Mouse (Mus musculus): ENCODE data around the gene Zfp866. TPM values are rescaled to one million over a fixed set of nuclear protein-coding genes. Genes with fewer than 3 reads are reported as not detected.

The Zfp866 gene
- polyA plus RNA-seq, 1 experiment from 2014 or later = 30.6 TPM

DNA sequence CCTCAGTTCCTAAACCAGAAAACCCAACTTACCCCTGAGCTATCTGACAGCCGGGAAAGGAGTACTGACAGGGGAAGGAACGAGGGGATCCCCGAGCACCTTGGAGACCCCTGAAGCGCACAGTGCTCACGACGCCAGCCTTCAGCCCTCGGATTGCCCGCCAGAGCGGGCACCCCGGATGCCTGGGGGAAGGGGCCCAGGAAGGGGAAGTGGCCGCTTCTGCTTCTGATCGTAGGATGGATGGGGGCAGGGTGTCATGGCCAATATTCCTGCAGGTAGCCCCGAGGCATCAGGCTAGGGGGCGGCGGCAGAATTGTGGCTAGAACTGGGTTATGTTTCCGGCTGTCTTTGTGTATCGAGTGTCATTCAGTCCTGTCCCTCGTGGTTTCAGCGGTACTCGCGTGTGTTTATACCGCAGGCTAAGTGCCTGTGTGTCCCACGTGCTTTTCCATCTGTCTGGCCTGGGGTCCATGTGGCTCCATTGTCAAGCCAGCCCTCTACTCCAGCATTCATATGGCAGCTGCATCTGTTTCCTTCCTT is 18.0 kb upstream of the Zfp866 start:
- Histone ChIP-seq H3K27me3 (no peaks in the 10 kb centered on the region), H3K27ac (replicated peaks) (0 out of 2 replicates have a peak overlapping the region, but pooled peaks have one; percentile 28), H3K4me1 (peaks cover 13% of the 10 kb centered on the region), H3K4me3 (replicated peaks) (peak overlapping the region; percentile 54), H3K9ac (peak overlapping the region; percentile 15), H3K4me2 (replicated peaks) (peak overlapping the region; percentile 78), H3K36me3 (peaks cover 55% of the 10 kb centered on the region), H3K9me3 (replicated peaks) (no peaks in the 10 kb centered on the region)
- peak; percentile 46; the same call in 1 of the 2 replicates for ATAC-seq (ENCODE audit: insufficient number of reproducible peaks, low FRiP score, low TSS enrichment, low read depth)
- WGBS = 0% methylated on average over 23 of the region's 23 CpGs

DNA sequence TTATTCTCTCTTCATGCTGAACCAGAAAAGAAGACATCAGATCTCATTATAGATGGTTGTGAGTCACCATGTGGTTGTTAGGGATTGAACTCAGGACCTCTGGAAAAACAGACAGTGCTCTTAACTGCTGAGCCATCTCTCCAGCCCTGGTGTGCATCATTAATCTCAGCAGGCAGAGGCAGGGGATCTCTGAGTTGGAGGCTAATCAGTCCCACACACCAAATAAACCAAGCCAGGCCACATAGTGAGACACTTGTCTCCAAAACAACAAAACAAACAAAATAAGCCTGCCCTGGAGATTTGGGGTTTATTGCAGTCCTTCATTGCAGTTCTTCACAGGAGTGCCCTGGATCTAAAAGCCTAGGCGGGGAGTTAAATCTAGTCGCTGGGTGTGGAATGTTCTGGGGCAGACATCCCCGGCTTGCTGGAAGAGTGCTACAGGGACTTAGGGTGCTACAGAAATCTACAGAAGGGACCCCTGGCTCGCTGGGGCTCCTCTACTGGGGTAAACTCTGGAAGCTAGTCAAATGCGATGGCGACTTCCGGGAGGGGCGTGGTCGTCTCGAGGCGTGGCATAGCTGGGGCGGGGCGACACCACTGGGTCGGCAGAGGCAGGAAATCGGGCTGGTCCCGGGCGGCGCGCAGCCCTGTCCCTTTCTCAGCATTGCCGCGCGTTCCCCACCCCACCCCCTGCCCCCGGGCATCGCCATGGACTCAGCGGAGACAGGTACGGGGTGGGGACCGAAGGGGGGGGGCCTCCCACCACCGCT is 17.3 kb upstream of the Zfp866 start, which contains the start of gene Gmip:
Gene Gmip (plus strand): TSS at position 586 of the 770 bp plus-strand sequence.
- Histone ChIP-seq H3K9ac (peak within 1 kb of the TSS; percentile 15), H3K4me3 (replicated peaks) (peak within 1 kb of the TSS; percentile 54), H3K9me3 (replicated peaks) (no peaks in the 10 kb centered on the region), H3K27me3 (no peaks in the 10 kb centered on the region), H3K4me2 (replicated peaks) (peak within 1 kb of the TSS; percentile 78), H3K36me3 (peaks cover 57% of the 10 kb centered on the region), H3K4me1 (peaks cover 13% of the 10 kb centered on the region), H3K27ac (replicated peaks) (0 out of 2 replicates have a peak within 1 kb of the TSS, but pooled peaks have one; percentile 30)
- peak; percentile 61; the same call in 1 of the 2 replicates for ATAC-seq (ENCODE audit: insufficient number of reproducible peaks, low FRiP score, low TSS enrichment, low read depth)
- 5% methylated on average over 28 of the region's 28 CpGs for WGBS

DNA sequence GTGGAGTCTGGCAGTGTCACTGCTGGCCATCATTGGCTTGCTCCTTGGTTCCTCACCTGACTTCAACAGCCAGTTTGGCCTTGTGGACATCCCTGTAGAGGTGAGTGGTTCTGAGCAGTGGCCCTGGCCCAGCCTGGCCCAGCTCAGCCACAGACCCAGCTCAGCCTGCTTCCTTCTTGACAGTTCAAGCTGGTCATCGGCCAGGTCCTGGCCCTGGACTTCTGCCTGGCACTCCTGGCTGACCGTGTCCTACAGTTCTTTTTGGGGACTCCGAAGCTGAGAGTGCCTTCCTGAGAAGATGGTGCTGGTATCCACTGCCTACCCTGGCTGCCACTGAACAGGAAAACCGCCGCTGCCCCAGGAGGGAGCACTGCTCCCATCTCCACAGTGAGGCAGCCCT is 16.3 kb upstream of the Zfp866 start:
- peaks cover 67% of the 10 kb centered on the region for H3K36me3 ChIP-seq
- no peak for ATAC-seq (ENCODE audit: insufficient number of reproducible peaks, low FRiP score, low TSS enrichment, low read depth)
- no peak overlapping the region for H3K4me3 ChIP-seq (replicated peaks)
- H3K4me2 ChIP-seq (replicated peaks) = no peak overlapping the region
- 94% methylated on average over 5 of the region's 5 CpGs for WGBS
- no peaks in the 10 kb centered on the region for H3K9me3 ChIP-seq (replicated peaks)
- no peak overlapping the region for H3K27ac ChIP-seq (replicated peaks)
- no peak overlapping the region for H3K9ac ChIP-seq
- H3K4me1 ChIP-seq = peaks cover 13% of the 10 kb centered on the region
- H3K27me3 ChIP-seq = no peaks in the 10 kb centered on the region

DNA sequence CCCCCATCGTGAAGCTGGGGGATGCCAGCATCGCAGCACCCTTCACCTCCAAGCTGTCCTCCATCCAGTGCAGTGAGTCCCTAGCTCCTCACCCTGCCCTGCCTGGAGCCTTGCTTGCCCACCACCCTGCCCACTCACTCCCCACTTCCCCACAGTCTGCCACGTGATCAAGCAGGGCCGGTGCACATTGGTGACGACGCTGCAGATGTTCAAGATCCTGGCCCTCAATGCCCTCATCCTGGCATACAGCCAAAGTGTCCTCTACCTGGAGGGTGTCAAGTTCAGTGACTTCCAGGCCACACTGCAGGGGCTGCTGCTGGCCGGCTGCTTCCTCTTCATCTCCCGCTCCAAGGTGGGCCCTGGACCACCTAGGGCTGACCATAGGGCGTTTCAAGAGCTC is 14.5 kb upstream of the Zfp866 start:
- H3K36me3 ChIP-seq = peaks cover 72% of the 10 kb centered on the region
- no peak for ATAC-seq (ENCODE audit: insufficient number of reproducible peaks, low FRiP score, low TSS enrichment, low read depth)
- H3K4me3 ChIP-seq (replicated peaks) = no peak overlapping the region
- no peak overlapping the region for H3K4me2 ChIP-seq (replicated peaks)
- H3K4me1 ChIP-seq = peaks cover 13% of the 10 kb centered on the region
- H3K27ac ChIP-seq (replicated peaks) = no peak overlapping the region
- no peaks in the 10 kb centered on the region for H3K9me3 ChIP-seq (replicated peaks)
- H3K9ac ChIP-seq = no peak overlapping the region
- no peaks in the 10 kb centered on the region for H3K27me3 ChIP-seq
- WGBS = 92% methylated on average over 9 of the region's 9 CpGs

DNA sequence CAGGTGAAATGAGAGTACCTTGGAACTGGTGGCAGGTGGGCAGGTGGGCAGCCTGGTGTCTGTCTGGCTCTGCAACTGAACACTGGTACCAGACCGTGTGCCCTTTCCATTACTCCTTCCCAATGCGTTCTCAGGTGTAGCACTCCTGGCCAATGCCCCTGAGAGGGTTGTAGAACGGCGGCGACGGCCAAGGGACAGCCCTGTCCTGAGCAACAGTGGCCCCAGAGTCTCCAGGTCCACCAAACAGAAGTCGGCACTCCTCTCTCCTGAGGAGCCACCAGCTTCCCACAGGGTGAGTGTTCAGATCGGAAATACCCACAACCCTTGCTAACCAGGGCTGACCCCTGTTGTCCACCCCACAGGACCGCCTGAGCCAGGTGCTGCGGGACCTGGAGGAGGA is 14.1 kb upstream of the Zfp866 start:
- H3K4me3 ChIP-seq (replicated peaks) = no peak overlapping the region
- WGBS = 88% methylated on average over 10 of the region's 10 CpGs
- H3K9me3 ChIP-seq (replicated peaks) = no peaks in the 10 kb centered on the region
- no peak overlapping the region for H3K27ac ChIP-seq (replicated peaks)
- peaks cover 13% of the 10 kb centered on the region for H3K4me1 ChIP-seq
- no peak overlapping the region for H3K9ac ChIP-seq
- H3K4me2 ChIP-seq (replicated peaks) = no peak overlapping the region
- H3K36me3 ChIP-seq = peaks cover 76% of the 10 kb centered on the region
- ATAC-seq (ENCODE audit: insufficient number of reproducible peaks, low FRiP score, low TSS enrichment, low read depth) = no peak
- H3K27me3 ChIP-seq = no peaks in the 10 kb centered on the region

DNA sequence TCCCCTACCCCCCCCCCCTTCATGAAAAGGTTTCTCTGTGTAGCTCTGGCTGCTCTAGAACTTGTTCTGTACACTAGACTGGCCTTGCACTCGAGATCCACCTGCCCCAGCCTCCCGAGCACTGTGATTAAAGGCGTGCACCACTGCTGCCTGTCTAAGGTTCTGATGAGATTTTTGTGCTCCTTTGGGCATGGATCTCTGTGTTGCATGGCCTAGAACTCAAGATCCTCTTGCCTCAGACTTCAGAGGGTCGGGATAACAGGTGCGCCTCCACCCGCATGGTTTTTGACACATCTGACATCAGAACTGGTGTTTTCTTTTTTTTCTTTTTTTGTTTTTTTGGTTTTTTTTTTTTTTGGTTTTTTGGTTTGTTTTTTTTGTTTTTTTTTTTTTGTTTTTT is 13.6 kb upstream of the Zfp866 start:
- Histone ChIP-seq H3K9me3 (replicated peaks) (no peaks in the 10 kb centered on the region), H3K27me3 (no peaks in the 10 kb centered on the region), H3K36me3 (peaks cover 82% of the 10 kb centered on the region), H3K4me3 (replicated peaks) (no peak overlapping the region), H3K9ac (no peak overlapping the region), H3K4me1 (peaks cover 13% of the 10 kb centered on the region), H3K27ac (replicated peaks) (no peak overlapping the region), H3K4me2 (replicated peaks) (no peak overlapping the region)
- WGBS = 86% methylated on average over 6 of the region's 6 CpGs
- ATAC-seq (ENCODE audit: insufficient number of reproducible peaks, low FRiP score, low TSS enrichment, low read depth) = no peak

DNA sequence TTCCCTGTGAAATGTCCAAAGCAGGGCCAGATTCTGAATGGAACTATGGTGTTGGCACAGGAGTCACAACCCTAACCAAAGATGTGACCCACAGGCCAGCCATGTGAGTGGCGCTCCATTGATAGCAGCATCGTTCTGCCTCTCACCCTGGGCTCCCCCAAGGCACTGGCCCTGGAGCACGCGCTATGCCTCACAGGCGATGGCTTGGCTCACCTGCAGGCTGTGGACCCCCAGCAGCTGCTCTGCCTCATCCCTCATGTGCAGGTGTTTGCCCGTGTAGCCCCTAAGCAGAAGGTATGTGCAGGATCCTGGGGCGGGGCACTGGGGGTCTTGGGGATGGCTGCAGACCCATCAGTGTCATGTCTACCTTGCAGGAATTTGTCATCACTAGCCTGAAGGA is 12.4 kb upstream of the Zfp866 start:
- ATAC-seq (ENCODE audit: insufficient number of reproducible peaks, low FRiP score, low TSS enrichment, low read depth) = no peak
- Histone ChIP-seq H3K9ac (no peak overlapping the region), H3K9me3 (replicated peaks) (no peaks in the 10 kb centered on the region), H3K36me3 (peaks cover 94% of the 10 kb centered on the region), H3K4me2 (replicated peaks) (no peak overlapping the region), H3K4me3 (replicated peaks) (no peak overlapping the region), H3K27ac (replicated peaks) (no peak overlapping the region), H3K4me1 (peaks cover 4% of the 10 kb centered on the region), H3K27me3 (no peaks in the 10 kb centered on the region)
- 94% methylated on average over 7 of the region's 7 CpGs for WGBS

DNA sequence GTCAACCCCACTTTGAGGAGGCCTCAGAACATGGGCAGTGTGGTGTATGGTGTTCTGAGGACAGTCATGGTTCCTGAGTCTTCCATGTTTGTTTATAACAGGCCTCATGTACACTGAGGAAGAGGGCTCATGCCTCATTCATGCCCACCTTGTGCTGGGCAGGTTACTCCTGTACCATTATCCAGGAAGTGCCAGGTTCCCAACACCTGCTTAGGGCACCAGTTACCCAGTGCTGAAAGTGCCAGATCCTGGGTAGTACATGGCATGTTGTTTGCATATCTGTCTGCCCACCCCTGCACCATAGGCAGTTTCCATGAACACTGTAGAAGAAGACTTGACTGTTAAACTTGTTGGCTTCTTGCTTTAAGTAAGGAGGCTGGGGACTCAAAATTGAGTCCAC is 11.2 kb upstream of the Zfp866 start:
- peaks cover 96% of the 10 kb centered on the region for H3K36me3 ChIP-seq
- H3K4me1 ChIP-seq = no peaks in the 10 kb centered on the region
- H3K27me3 ChIP-seq = no peaks in the 10 kb centered on the region
- ATAC-seq (ENCODE audit: insufficient number of reproducible peaks, low FRiP score, low TSS enrichment, low read depth) = no peak
- no peak overlapping the region for H3K9ac ChIP-seq
- no peak overlapping the region for H3K27ac ChIP-seq (replicated peaks)
- no peaks in the 10 kb centered on the region for H3K9me3 ChIP-seq (replicated peaks)
- H3K4me3 ChIP-seq (replicated peaks) = no peak overlapping the region
- no peak overlapping the region for H3K4me2 ChIP-seq (replicated peaks)

DNA sequence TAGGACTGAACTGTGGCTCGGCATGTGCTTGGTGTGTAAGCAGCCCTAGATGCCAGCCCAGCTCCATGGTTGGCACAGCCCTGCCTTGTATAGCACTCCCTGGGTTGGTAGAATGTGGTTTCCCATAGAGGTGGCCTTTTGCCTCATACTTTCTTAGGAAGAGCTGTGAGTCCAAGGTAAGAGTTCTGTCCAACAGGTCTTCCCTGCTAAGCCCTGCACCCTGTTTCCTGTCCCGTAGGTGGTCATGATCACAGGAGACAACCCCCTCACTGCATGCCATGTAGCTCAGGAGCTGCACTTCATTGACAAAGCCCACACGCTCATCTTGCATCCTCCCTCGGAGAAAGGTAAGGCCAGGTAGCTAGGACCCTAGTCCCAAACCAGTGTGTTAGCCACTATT is 10.8 kb upstream of the Zfp866 start:
- Histone ChIP-seq H3K27ac (replicated peaks) (no peak overlapping the region), H3K36me3 (peaks cover 96% of the 10 kb centered on the region), H3K4me1 (no peaks in the 10 kb centered on the region), H3K4me2 (replicated peaks) (no peak overlapping the region), H3K9ac (no peak overlapping the region), H3K9me3 (replicated peaks) (no peaks in the 10 kb centered on the region), H3K4me3 (replicated peaks) (no peak overlapping the region), H3K27me3 (no peaks in the 10 kb centered on the region)
- no peak for ATAC-seq (ENCODE audit: insufficient number of reproducible peaks, low FRiP score, low TSS enrichment, low read depth)
- WGBS = 94% methylated on average over 4 of the region's 4 CpGs

DNA sequence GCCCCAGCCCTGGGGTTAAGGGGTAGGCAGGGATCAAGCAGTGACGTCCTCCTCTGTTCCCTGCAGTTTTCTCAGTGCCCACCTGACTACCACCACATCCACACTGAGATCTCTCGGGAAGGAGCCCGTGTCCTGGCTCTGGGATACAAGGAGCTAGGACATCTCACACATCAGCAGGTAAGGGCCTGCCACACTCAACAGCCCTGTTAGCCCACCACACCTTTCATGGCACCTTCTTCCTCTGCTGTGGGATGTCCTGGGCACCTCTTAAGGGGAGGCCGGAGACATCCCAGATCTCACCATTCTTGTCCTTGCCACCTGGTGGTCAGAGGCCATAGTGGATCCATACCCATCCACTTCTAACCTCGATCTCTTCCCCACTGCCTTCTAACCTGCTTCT is 9.0 kb upstream of the Zfp866 start:
- Histone ChIP-seq H3K4me1 (no peaks in the 10 kb centered on the region), H3K36me3 (peaks cover 95% of the 10 kb centered on the region), H3K9me3 (replicated peaks) (no peaks in the 10 kb centered on the region), H3K27ac (replicated peaks) (no peak overlapping the region), H3K9ac (no peak overlapping the region), H3K4me3 (replicated peaks) (no peak overlapping the region), H3K27me3 (no peaks in the 10 kb centered on the region), H3K4me2 (replicated peaks) (no peak overlapping the region)
- no peak for ATAC-seq (ENCODE audit: insufficient number of reproducible peaks, low FRiP score, low TSS enrichment, low read depth)
- WGBS = 91% methylated on average over 5 of the region's 5 CpGs

DNA sequence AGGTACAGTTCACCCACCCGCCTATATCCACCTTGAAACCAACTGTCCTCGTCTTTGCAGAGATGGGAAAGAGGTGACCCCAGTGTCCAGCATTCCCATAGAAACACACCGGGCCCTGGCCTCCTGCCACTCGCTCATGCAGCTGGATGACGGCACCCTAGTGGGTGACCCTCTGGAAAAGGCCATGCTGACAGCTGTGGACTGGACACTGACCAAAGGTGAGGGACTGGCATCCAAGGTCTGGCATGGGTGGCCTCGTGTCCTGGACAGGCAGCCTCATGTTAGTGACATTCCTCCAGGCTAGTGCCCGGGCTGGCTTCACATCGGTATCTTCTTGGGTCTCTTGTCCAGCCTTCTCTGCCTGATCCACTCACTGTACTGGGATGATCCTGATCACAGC is 8.3 kb upstream of the Zfp866 start:
- peaks cover 97% of the 10 kb centered on the region for H3K36me3 ChIP-seq
- no peak for ATAC-seq (ENCODE audit: insufficient number of reproducible peaks, low FRiP score, low TSS enrichment, low read depth)
- H3K9ac ChIP-seq = no peak overlapping the region
- H3K9me3 ChIP-seq (replicated peaks) = no peaks in the 10 kb centered on the region
- H3K27ac ChIP-seq (replicated peaks) = no peak overlapping the region
- no peaks in the 10 kb centered on the region for H3K4me1 ChIP-seq
- no peak overlapping the region for H3K4me3 ChIP-seq (replicated peaks)
- WGBS = 92% methylated on average over 8 of the region's 8 CpGs
- H3K4me2 ChIP-seq (replicated peaks) = no peak overlapping the region
- no peaks in the 10 kb centered on the region for H3K27me3 ChIP-seq

DNA sequence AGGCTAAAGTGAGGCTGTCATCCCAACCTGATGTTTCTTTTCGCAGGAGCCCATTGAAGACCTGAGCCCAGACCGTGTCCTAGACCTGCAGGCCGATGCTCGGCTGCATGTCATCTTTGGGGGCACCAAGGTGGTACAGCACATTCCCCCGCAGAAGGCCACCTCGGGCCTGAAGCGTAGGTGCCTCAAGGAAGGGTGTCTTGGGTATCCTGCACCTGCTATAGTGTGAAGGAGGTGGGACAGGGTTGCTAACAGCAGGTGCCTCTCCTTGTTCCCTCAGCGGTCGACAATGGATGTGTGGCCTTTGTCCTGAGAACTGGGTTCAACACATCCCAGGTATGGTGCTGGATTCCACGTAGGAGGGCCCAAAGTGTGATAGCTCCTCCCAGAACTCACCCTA is 6.7 kb upstream of the Zfp866 start:
- Histone ChIP-seq H3K9me3 (replicated peaks) (no peaks in the 10 kb centered on the region), H3K27ac (replicated peaks) (no peak overlapping the region), H3K4me2 (replicated peaks) (no peak overlapping the region), H3K4me3 (replicated peaks) (no peak overlapping the region), H3K4me1 (peaks cover 8% of the 10 kb centered on the region), H3K36me3 (peaks cover 87% of the 10 kb centered on the region), H3K9ac (no peak overlapping the region), H3K27me3 (no peaks in the 10 kb centered on the region)
- ATAC-seq (ENCODE audit: insufficient number of reproducible peaks, low FRiP score, low TSS enrichment, low read depth) = no peak
- WGBS = 91% methylated on average over 10 of the region's 10 CpGs
